Mouse (Mus musculus) WW6 (cell line): Measurements from ENCODE around the gene Dnajc5.
A peak's percentile ranks its signal among the peaks of the same experiment; 100 is the strongest.

Source experiments
- DNase-seq: peaks from one replicate; pipeline ENCODE4 v3.0.0-alpha.2; 2013; ENCODE audit warnings: low read depth, low spot score

The Dnajc5 gene

GRCm38 (mm10) chr2:181572921-181573920, 52.9 kb downstream of the Dnajc5 start:
- DNase-seq = no peak

DNA sequence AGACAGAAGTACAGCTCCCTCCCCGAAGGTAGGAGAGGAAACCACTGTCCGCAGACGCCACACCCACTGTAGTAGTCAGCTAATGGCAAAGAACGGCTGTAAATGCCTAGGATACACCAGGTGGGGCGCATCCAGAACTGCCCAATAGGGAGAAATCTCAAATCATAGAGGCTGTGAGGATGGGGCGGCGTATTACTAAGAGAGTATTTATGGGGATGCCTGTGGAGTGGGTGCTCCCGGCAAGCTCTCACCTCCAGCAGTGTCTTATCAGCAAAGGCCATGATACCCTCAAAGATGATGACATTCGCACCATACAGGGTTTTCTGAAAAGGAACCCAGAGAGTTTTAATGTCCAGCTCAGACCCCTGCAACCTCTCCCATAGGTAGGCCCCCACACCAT, 53.7 kb downstream of the Dnajc5 start:
- no peak for DNase-seq

DNA sequence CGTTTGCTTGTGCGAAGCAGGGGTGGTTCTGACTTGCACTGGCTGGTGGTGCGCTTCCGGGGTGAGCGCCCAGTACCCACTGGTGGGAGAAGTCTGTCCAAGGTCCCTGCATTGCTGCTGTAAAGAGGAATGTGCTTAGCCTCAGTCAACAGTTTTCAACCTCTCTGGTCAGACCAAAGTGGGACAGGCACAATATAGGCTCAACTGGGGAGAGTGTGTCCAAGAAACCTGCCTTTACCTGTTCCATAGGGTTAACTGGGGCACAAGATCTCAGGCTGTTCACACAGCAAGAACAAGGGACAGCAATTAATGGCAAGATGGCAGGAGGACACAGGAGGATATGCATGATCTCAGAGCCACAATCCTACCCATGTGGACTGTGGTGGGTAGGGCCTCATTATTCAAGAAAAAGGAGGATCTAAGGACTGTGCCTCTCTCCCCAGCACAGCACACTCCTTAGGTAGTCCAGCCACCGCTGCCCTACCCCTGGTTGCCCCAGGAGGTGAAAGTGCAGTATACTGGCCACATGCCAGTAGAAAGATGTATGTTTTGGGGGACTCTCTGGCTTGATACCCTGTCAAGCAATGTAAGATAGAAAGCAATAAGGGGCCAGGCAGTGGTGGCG, 54.7 kb downstream of the Dnajc5 start:
- no peak for DNase-seq

DNA sequence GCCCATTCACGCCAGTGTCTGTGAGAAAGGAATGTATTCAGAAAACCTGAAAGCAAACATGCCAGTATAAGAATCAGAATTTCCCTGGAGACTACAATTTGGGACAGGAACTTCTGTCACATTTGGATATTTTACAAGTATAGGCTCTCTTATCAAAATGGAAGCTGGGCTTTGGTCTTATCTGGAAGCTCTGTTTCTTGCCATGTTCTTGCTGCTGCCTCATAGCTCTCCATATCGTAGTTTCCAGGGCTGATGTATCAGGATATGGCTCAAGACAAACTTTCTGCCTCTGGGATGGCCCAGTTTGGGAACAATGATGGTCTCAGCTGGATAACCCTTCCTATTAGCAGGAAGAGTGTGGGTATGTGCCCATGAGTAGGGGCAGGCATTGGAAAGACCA, 56.3 kb downstream of the Dnajc5 start:
- no peak for DNase-seq

GRCm38 (mm10) chr2:181577126-181577525, 56.8 kb downstream of the Dnajc5 start:
- no peak for DNase-seq

- DNase-seq = no peak
Measured at GRCm38 (mm10) chr2:181577981-181578581, 57.8 kb downstream of the Dnajc5 start.

GRCm38 (mm10) chr2:181578790-181579618, 58.7 kb downstream of the Dnajc5 start:
- DNase-seq = no peak

DNA sequence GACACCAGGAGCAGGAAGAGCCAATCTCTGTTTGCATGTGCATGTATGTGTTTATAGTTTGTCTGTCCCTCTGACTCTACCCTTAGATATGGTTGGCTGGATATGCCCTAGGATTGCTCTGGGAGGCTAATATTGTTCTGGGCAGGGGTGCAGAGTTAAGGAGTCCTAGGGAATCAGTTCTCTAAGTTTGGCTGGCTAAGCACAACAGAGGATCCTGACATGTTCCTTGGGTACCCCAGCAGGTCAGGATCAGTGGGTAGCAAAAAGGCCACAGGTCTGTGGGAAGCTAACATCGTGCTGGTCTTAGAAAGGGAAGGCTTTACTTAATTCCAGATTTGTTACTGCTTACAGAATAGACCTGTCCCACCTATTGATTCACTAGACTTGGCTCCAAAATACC, 59.4 kb downstream of the Dnajc5 start:
- no peak for DNase-seq

DNA sequence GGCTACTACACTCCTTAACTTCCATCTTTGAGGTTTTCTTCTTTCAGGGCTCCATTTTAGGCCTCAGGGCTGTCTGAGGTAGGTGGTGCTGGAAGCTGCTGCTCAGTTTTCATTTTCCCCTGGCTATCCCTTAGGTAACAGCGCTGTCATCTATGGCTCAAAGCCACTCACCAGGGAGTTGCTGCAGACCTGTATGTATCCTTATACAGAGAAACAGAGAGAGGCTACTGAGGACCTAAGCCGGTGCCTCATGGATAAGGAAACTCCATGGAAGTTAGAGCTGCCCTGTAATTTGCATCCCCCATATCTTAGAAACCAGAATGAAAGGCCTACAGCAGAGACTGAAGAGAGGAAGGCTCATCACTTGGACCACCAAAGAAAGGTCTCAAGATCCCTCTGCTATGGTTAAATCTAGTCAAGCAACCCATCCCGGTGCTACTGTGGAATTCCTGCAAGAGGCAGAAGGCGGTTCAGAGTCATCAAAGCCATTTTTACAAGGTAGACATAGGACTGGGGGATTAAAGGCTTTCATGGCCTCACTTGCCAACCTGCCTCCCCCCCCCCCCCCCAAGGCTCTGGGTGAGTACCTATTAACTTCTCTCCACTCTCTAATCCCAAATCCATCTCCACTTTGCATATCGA, 60.0 kb downstream of the Dnajc5 start:
- DNase-seq = no peak

DNA sequence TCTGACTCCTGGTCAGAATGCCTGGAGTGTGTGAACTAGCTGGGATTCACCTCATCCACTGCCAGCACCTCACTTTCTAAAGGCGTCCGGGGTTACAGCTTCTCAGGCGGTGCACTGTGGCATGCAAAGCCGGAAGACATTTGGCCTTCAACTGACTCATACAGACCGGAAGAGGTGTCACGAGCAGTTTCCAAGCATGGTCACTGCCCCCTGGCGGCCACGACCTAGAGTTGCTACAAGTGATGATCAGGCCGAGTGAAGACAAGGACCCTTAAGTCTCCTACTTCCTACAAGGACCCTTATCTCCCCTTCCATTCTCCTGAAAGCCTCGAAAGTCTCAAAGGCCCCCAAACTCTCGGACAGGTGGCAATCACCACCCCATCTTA, 60.7 kb downstream of the Dnajc5 start:
- DNase-seq = peak; percentile 80

DNA sequence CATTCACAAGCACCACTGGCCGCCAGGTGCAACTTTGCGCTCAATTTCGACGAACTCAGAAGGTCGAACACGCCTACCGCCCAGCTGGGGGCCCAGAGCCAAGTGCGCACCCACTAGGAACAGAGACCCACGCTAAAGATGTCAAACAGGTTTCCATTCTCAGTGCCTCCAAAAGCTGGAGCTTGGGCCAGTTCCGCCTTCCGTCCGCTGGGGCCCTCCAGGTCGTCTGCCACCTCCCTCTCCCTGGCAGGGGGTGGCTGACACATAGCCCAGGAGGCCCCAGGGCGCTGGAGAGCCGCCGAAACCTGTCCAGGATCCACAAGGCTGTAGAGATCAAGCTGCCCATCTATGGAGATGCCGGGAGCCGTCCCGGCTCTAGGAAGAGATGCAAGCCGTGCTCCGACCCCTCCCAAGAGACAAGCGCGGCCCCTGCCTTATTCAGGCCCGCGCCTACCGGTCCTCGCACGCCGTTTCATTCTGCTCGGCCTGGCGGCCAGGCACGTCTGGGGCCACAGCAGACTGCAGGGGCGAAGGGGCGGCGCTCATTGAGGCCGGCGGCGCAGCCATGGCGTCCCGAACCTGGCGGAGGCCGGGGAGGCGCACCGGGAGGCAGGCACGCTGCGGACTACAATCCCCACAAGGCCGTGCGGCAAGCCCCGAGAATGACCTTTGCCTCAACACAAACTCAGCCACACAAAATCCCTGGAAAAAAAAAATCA, 61.3 kb downstream of the Dnajc5 start:
- DNase-seq = no peak

- no peak for DNase-seq
Measured at GRCm38 (mm10) chr2:181582358-181582757, 62.1 kb downstream of the Dnajc5 start.

DNA sequence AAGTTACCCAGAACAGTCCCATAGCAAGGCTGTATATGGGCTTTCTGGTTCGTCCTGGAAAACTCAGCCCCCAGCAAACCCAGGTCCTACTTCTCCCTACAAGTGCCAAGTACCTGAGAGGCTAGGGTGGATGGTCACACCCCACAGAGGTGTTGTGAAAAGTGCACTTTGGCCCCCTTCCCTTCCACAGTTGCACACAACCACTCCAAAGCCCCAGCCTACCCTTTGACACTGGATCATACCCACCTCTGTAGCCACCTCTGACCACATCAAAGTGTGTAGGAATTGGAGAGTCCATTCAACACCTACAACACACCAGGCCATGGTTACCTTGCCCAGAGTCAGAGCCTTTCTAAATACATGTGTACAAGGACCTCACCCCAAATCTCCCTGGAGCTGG, 62.7 kb downstream of the Dnajc5 start:
- no peak for DNase-seq

GRCm38 (mm10) chr2:181583460-181584257, 63.4 kb downstream of the Dnajc5 start:
- DNase-seq = no peak

DNA sequence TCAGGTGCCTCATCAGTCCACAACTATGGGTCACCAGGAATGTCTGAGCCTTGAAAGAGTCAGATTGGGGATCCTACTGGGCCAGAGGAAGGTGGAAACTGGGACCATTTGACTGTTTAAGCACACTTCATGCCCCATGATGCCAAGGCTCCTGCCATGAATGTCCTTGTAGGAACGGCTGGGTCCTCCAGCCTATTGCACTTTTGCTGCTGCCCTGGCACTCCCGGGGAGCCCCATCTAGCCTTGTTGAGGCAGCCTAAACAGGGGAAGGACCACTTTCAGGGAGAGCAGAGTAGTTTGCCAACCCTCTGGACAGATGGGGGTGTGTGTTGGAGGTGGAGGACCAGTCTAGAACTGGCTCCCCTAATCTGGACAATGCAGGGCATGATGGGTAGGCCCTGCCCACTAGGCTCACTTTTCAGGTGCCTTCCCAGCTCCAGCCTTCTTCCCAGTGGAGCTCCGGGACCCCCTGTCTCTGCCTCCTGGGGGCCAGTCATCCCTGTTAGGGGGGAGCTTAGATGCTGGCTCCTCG, 64.2 kb downstream of the Dnajc5 start, which contains the start of gene Uckl1:
Gene Uckl1 (minus strand): TSS at position 482 of the 532 bp plus-strand sequence.
- DNase-seq = no peak

GRCm38 (mm10) chr2:181585506-181585905, 65.2 kb downstream of the Dnajc5 start:
- DNase-seq = no peak

DNA sequence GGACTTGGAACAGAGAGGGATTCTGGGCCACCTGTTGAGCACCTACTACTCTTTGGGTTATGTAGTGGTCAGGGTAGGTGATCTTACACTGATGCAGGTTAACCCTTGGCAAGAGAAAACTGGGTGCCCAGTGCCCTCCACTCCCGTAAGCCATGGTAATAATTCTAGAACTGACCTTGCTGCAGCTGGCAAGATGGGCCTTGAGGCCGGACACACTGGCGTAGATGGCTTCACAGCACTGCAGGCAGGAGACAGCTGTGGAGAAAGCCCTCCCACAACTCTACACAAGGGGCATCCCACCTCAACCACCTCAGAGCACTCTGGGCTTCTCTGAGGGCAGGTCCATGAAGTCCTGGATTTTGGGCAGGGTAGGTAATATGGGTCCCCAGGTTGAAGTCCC, 65.8 kb downstream of the Dnajc5 start:
- DNase-seq = no peak

DNA sequence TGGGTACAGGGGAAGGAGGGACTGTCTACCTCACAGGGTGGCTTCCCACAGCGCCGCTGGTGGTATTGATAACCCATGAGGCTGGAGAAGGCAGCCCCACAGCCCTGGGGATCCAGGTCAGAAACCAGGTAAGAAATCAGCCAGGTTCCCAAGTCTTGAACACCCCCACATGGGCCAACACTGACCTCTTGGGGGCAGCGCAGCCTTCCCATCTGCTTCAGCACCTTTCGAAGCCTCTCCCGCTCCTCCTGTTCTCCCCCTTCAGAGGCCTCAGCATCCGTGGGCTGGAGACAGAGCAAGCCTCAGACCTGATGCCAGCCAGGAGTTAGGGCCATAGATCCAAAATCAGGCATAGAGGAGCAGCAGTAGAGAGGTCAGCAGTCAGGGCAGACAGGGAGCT, 67.5 kb downstream of the Dnajc5 start:
- DNase-seq = no peak

DNA sequence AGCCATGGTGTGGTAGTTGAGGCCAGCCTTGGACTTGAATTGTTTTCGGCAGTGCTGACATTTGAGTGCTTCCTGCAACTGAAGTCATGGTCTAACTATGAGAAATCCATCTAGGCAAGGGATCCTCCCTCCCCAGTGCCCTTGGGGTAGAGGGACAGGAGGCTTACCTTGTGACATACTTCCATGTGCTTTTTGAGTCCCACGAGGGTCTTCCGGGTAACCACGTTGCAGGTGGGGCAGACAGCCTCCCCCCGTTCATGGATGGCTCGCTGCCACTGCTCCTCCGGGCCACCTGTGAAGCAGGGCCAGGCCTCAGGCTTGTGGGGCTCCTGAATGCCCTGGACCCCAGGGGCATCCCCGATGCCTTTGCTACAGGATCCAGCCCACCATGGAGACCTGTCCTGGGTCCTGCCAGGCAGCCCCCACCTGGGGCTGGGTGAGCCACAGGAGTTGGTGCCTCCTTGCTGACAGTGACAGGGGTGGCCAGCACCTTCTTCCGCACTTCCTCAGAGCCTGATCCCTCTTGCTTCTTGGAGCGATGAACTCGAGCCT, 68.0 kb downstream of the Dnajc5 start:
- DNase-seq = no peak
